Mouse (Mus musculus): ENCODE data around the gene Surf2. TPM values are rescaled to one million over a fixed set of nuclear protein-coding genes. Genes with fewer than 3 reads are reported as not detected.

Surf2 gene
- polyA plus RNA-seq, 1 experiment from 2014 or later, result 33.0 TPM

- no peaks in the 10 kb centered on the region for H3K27me3 ChIP-seq (ENCODE audit: control insufficient read depth, insufficient read depth, low read depth, low read length)
- H3K9ac ChIP-seq (ENCODE audit: low read length), result peak overlapping the region; percentile 80
- peaks cover 18% of the 10 kb centered on the region for H3K4me1 ChIP-seq (replicated peaks; ENCODE audit: control insufficient read depth, insufficient read depth, low read length)
- ATAC-seq (ENCODE audit: low read depth), result no peak
- WGBS, result 10% methylated on average over 7 of the region's 7 CpGs
- H3K9me3 ChIP-seq (ENCODE audit: control insufficient read depth, low read length), result no peaks in the 10 kb centered on the region
- H3K27ac ChIP-seq (ENCODE audit: low read length), result peak overlapping the region; percentile 80
- peak overlapping the region; percentile 88 for H3K4me2 ChIP-seq (ENCODE audit: low read depth, low read length)
- peaks cover 34% of the 10 kb centered on the region for H3K36me3 ChIP-seq (ENCODE audit: control insufficient read depth, insufficient read depth, low read length)
- H3K4me3 ChIP-seq (ENCODE audit: low read length), result peak overlapping the region; percentile 68
Measured at GRCm38 (mm10) chr2:26903311-26903710, 12.9 kb upstream of the Surf2 start.

GRCm38 (mm10) chr2:26905936-26906335 lies 10.2 kb upstream of the Surf2 start:
- Histone ChIP-seq H3K9me3 (ENCODE audit: control insufficient read depth, low read length) (no peaks in the 10 kb centered on the region), H3K9ac (ENCODE audit: low read length) (no peak overlapping the region), H3K27me3 (ENCODE audit: control insufficient read depth, insufficient read depth, low read depth, low read length) (no peaks in the 10 kb centered on the region), H3K4me3 (ENCODE audit: low read length) (no peak overlapping the region), H3K36me3 (ENCODE audit: control insufficient read depth, insufficient read depth, low read length) (peaks cover 22% of the 10 kb centered on the region), H3K27ac (ENCODE audit: low read length) (no peak overlapping the region), H3K4me2 (ENCODE audit: low read depth, low read length) (no peak overlapping the region), H3K4me1 (replicated peaks; ENCODE audit: control insufficient read depth, insufficient read depth, low read length) (peaks cover 26% of the 10 kb centered on the region)
- 92% methylated on average over 2 of the region's 2 CpGs for WGBS
- no peak for ATAC-seq (ENCODE audit: low read depth)

GRCm38 (mm10) chr2:26906431-26906830 lies 9.7 kb upstream of the Surf2 start:
- H3K4me3 ChIP-seq (ENCODE audit: low read length), result no peak overlapping the region
- no peak overlapping the region for H3K9ac ChIP-seq (ENCODE audit: low read length)
- H3K9me3 ChIP-seq (ENCODE audit: control insufficient read depth, low read length), result no peaks in the 10 kb centered on the region
- peaks cover 22% of the 10 kb centered on the region for H3K36me3 ChIP-seq (ENCODE audit: control insufficient read depth, insufficient read depth, low read length)
- no peak overlapping the region for H3K4me2 ChIP-seq (ENCODE audit: low read depth, low read length)
- H3K4me1 ChIP-seq (replicated peaks; ENCODE audit: control insufficient read depth, insufficient read depth, low read length), result peaks cover 23% of the 10 kb centered on the region
- 90% methylated on average over 3 of the region's 3 CpGs for WGBS
- ATAC-seq (ENCODE audit: low read depth), result no peak
- no peaks in the 10 kb centered on the region for H3K27me3 ChIP-seq (ENCODE audit: control insufficient read depth, insufficient read depth, low read depth, low read length)
- H3K27ac ChIP-seq (ENCODE audit: low read length), result no peak overlapping the region

DNA sequence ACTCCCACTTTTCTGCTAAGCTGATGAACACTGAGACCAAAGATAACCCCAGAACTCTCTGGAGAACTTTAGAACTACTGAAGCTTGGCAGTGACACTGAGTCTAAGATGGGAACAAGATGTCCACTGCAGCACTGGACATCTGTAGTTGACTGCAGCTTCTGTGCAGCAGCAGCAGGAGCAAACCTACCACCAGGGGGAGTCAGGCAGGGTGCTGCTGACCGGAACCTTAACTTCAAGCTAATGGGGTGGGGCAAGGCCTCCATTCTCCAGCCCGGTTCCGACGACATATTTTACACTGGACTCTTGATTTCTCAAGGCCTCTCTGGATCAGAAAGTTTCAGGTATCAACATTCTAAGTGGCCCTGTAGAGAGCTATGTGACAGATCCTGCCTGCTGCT lies 9.1 kb upstream of the Surf2 start:
- H3K4me3 ChIP-seq (ENCODE audit: low read length), result no peak overlapping the region
- no peak overlapping the region for H3K4me2 ChIP-seq (ENCODE audit: low read depth, low read length)
- H3K27me3 ChIP-seq (ENCODE audit: control insufficient read depth, insufficient read depth, low read depth, low read length), result no peaks in the 10 kb centered on the region
- H3K4me1 ChIP-seq (replicated peaks; ENCODE audit: control insufficient read depth, insufficient read depth, low read length), result peaks cover 24% of the 10 kb centered on the region
- H3K9me3 ChIP-seq (ENCODE audit: control insufficient read depth, low read length), result no peaks in the 10 kb centered on the region
- WGBS, result 30% methylated on average over 4 of the region's 4 CpGs
- no peak for ATAC-seq (ENCODE audit: low read depth)
- H3K27ac ChIP-seq (ENCODE audit: low read length), result no peak overlapping the region
- H3K36me3 ChIP-seq (ENCODE audit: control insufficient read depth, insufficient read depth, low read length), result peaks cover 27% of the 10 kb centered on the region
- no peak overlapping the region for H3K9ac ChIP-seq (ENCODE audit: low read length)

DNA sequence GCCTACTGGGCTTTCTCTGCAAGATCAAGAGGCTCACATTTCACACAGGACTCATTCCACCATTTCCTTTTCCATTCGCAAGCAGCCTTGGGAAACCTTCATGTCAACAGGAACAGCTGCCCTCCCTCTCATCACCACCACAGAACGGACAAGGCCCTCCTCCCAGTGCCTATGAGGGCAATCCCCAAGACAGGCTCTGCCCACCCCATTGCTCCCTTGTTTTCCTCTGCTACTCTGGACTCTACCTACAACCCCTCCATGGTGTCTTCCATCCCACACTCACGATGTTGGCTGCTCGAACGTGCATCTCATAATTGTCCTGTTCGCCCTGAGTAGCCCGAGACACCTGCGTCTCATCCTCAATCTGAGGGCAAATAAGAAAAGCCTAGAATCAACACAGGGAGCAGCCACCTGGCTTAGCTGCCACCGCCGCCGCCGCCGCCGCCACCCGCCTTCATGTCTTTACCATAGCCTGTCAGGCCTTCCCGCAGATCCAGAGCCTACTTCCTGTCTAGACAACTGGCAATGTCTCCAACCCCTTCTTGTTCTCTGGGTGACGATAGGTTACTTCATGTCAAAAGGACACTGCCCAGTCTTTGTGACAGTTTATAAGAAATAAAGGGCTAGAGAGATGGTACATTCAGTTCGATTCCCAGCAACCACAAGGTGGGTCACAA lies 7.3 kb upstream of the Surf2 start:
- Histone ChIP-seq H3K4me2 (ENCODE audit: low read depth, low read length) (peak overlapping the region; percentile 76), H3K27me3 (ENCODE audit: control insufficient read depth, insufficient read depth, low read depth, low read length) (no peaks in the 10 kb centered on the region), H3K9me3 (ENCODE audit: control insufficient read depth, low read length) (no peaks in the 10 kb centered on the region), H3K36me3 (ENCODE audit: control insufficient read depth, insufficient read depth, low read length) (peaks cover 43% of the 10 kb centered on the region), H3K4me1 (replicated peaks; ENCODE audit: control insufficient read depth, insufficient read depth, low read length) (peaks cover 22% of the 10 kb centered on the region), H3K9ac (ENCODE audit: low read length) (peak overlapping the region; percentile 91), H3K4me3 (ENCODE audit: low read length) (peak overlapping the region; percentile 75), H3K27ac (ENCODE audit: low read length) (no peak overlapping the region)
- ATAC-seq (ENCODE audit: low read depth), result no peak
- WGBS, result 68% methylated on average over 18 of the region's 18 CpGs

- Histone ChIP-seq H3K36me3 (ENCODE audit: control insufficient read depth, insufficient read depth, low read length) (peaks cover 47% of the 10 kb centered on the region), H3K9me3 (ENCODE audit: control insufficient read depth, low read length) (no peaks in the 10 kb centered on the region), H3K27me3 (ENCODE audit: control insufficient read depth, insufficient read depth, low read depth, low read length) (no peaks in the 10 kb centered on the region), H3K9ac (ENCODE audit: low read length) (peak overlapping the region; percentile 91), H3K4me1 (replicated peaks; ENCODE audit: control insufficient read depth, insufficient read depth, low read length) (peaks cover 20% of the 10 kb centered on the region), H3K4me3 (ENCODE audit: low read length) (peak overlapping the region; percentile 75), H3K4me2 (ENCODE audit: low read depth, low read length) (peak overlapping the region; percentile 76), H3K27ac (ENCODE audit: low read length) (peak overlapping the region; percentile 88; the same call in 1 of the 2 replicates)
- ATAC-seq (ENCODE audit: low read depth), result no peak
Measured at GRCm38 (mm10) chr2:26909387-26909784, 6.8 kb upstream of the Surf2 start.

GRCm38 (mm10) chr2:26910124-26910993 lies 5.8 kb upstream of the Surf2 start, which contains the start of the genes Med22 and Rpl7a:
Gene Med22, minus strand, starts transcription at chr2:26910677.
Gene Rpl7a, plus strand, starts transcription at chr2:26910764.
- Histone ChIP-seq H3K9ac (ENCODE audit: low read length) (peak within 1 kb of the TSS; percentile 91), H3K4me1 (replicated peaks; ENCODE audit: control insufficient read depth, insufficient read depth, low read length) (peaks cover 25% of the 10 kb centered on the region), H3K27ac (ENCODE audit: low read length) (peak within 1 kb of the TSS; percentile 88), H3K36me3 (ENCODE audit: control insufficient read depth, insufficient read depth, low read length) (peaks cover 47% of the 10 kb centered on the region), H3K9me3 (ENCODE audit: control insufficient read depth, low read length) (no peaks in the 10 kb centered on the region), H3K27me3 (ENCODE audit: control insufficient read depth, insufficient read depth, low read depth, low read length) (no peaks in the 10 kb centered on the region), H3K4me2 (ENCODE audit: low read depth, low read length) (peak within 1 kb of the TSS; percentile 95), H3K4me3 (ENCODE audit: low read length) (peak within 1 kb of the TSS; percentile 75)
- WGBS, result under 1% methylated on average over 74 of the region's 74 CpGs
- ATAC-seq (ENCODE audit: low read depth), result peak; percentile 96

DNA sequence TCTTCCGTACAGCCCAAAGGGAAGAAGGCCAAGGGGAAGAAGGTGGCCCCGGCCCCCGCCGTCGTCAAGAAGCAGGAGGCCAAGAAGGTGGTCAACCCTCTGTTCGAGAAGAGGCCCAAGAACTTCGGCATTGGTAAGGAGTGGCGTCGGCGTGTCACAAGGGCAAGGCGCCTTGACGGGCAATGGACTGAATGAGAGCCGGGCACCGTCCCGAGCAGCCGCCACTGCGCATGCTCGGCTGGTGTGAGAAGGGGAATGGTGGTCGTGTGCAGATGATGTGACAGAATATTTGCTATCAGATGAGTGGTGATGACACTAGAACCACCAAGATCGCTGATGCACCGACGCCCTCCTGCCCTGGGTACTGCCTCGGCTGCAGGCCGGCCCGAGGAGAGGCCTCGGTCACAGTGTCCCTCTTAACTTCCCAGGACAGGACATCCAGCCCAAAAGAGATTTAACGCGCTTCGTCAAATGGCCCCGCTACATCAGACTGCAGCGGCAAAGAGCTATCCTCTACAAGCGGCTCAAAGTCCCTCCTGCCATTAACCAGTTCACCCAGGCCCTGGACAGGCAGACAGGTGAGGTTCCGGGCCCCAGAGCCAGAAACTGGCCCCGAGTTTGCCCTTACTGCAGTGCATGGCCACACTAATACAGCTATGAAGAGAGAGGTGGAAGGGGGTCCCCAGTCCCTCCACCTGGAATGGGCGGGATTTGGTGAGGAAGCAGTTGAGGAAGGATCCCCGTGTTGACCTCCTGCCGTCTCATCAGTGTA lies 5.0 kb upstream of the Surf2 start:
- 0% methylated on average over 34 of the region's 37 CpGs for WGBS
- H3K36me3 ChIP-seq (ENCODE audit: control insufficient read depth, insufficient read depth, low read length), result peaks cover 43% of the 10 kb centered on the region

More for the DNA sequence above, 5.0 kb upstream of the Surf2 start:
- H3K9ac ChIP-seq (ENCODE audit: low read length), result peak overlapping the region; percentile 90
- ATAC-seq (ENCODE audit: low read depth), result peak; percentile 45
- peak overlapping the region; percentile 75 for H3K4me3 ChIP-seq (ENCODE audit: low read length)
- no peaks in the 10 kb centered on the region for H3K9me3 ChIP-seq (ENCODE audit: control insufficient read depth, low read length)
- H3K4me2 ChIP-seq (ENCODE audit: low read depth, low read length), result peak overlapping the region; percentile 95
- no peaks in the 10 kb centered on the region for H3K27me3 ChIP-seq (ENCODE audit: control insufficient read depth, insufficient read depth, low read depth, low read length)
- H3K27ac ChIP-seq (ENCODE audit: low read length), result peak overlapping the region; percentile 79
- peaks cover 27% of the 10 kb centered on the region for H3K4me1 ChIP-seq (replicated peaks; ENCODE audit: control insufficient read depth, insufficient read depth, low read length)
